Mouse (Mus musculus): ENCODE results near the gene Gltpd2. TPM values are rescaled to one million over a fixed set of nuclear protein-coding genes. Genes with fewer than 3 reads are reported as not detected.

The Gltpd2 gene
- total and polyA plus RNA-seq, 3 experiments, result not detected

DNA sequence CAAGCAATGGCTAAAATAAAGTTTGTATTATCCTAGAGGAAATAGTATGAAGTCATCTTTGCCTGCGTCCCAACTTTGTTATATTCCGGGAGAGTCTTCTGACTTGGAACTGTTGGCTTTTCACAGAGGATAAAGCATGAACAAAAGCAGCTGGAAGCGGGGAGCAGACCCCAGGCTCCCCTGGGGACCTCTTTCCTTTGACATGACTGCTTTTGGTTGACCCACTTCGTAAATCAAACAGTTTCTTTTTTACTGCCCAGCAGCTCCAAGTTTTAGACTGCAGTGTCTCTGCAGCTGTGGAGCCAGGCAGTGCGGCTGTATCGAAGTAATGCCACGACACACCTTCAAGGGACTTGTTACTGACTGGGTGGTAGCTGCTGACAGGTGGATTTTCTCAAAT, 47.6 kb downstream of the Gltpd2 start:
- intact Hi-C loops (cut with DNase I), result loop anchor here (1.0 kb wide), 1 partner anchor 14 kb away; no protein-coding TSS in a partner anchor
- peaks cover 8% of the 10 kb centered on the region for H3K79me2 ChIP-seq (replicated peaks; ENCODE audit: control insufficient read depth, insufficient read depth, low read length)
- no peak for TF ChIP-seq CTCF (IDR thresholded peaks at IDR 0.05)
- TF ChIP-seq POLR2A (IDR thresholded peaks at IDR 0.05; ENCODE audit: insufficient read depth, low read depth, low read length), result no peak
- TF ChIP-seq EP300 (IDR thresholded peaks at IDR 0.05; ENCODE audit: insufficient read depth, low read depth, low read length), result no peak
- H3K36me3 ChIP-seq (ENCODE audit: control insufficient read depth, insufficient read depth, low read length), result no peaks in the 10 kb centered on the region
- H3K4me3 ChIP-seq, result no peak overlapping the region
- no peak for DNase-seq
- H3K9ac ChIP-seq (ENCODE audit: low read depth, low read length), result no peak overlapping the region
- WGBS, result 54% methylated on average over 7 of the region's 7 CpGs
- no peak overlapping the region for H3K27ac ChIP-seq
- H3K27me3 ChIP-seq (ENCODE audit: control insufficient read depth, insufficient read depth, low read length), result no peaks in the 10 kb centered on the region
- H3K4me1 ChIP-seq (ENCODE audit: control insufficient read depth, insufficient read depth, low read length), result peaks cover 11% of the 10 kb centered on the region

Other genes with a start within 250 kb of the Gltpd2 start
- gene Alox12e, start 196.6 kb upstream of the Gltpd2 start, total RNA-seq (2021), result under 1 TPM in 1 of 2 experiments, not detected in 1; 0.16 TPM
- 0.10 TPM in 1 of 2 replicates, not detected in the other for gene Alox12e, start 196.6 kb upstream of the Gltpd2 start, polyA plus RNA-seq (2012; rRNA removed)
- 10 to 100 TPM in 1 of 2 experiments, 1 to 10 TPM in 1; 5.5 to 13.7 TPM for gene Alox15, start 167.2 kb upstream of the Gltpd2 start, total RNA-seq (2021)
- gene Alox15, start 167.2 kb upstream of the Gltpd2 start, polyA plus RNA-seq (2012; rRNA removed), result 1.5 and 2.9 TPM in 2 replicates
- 10 to 100 TPM; 17.0 to 20.7 TPM for gene Pelp1, start 109.2 kb upstream of the Gltpd2 start, total RNA-seq (2021)
- gene Pelp1, start 109.2 kb upstream of the Gltpd2 start, polyA plus RNA-seq (2012; rRNA removed), result 12.4 and 13.0 TPM in 2 replicates
- gene Arrb2, start 86.6 kb upstream of the Gltpd2 start, total RNA-seq (2021), result 10 to 100 TPM; 10.2 to 10.8 TPM
- 23.6 and 27.6 TPM in 2 replicates for gene Arrb2, start 86.6 kb upstream of the Gltpd2 start, polyA plus RNA-seq (2012; rRNA removed)
- 1 to 10 TPM; 6.6 to 6.7 TPM for gene Med11, start 67.3 kb upstream of the Gltpd2 start, total RNA-seq (2021)
- gene Med11, start 67.3 kb upstream of the Gltpd2 start, polyA plus RNA-seq (2012; rRNA removed), result 7.8 and 9.7 TPM in 2 replicates
- 1 to 10 TPM; 1.3 to 2.9 TPM for gene Zmynd15, start 59.8 kb upstream of the Gltpd2 start, total RNA-seq (2021)
- 3.2 and 3.8 TPM in 2 replicates for gene Zmynd15, start 59.8 kb upstream of the Gltpd2 start, polyA plus RNA-seq (2012; rRNA removed)
- gene Cxcl16, start 59.2 kb upstream of the Gltpd2 start, total RNA-seq (2021), result 1 to 10 TPM; 7.9 to 8.8 TPM
- gene Cxcl16, start 59.2 kb upstream of the Gltpd2 start, polyA plus RNA-seq (2012; rRNA removed), result 17.6 and 20.6 TPM in 2 replicates
- 1 to 10 TPM; 1.2 to 1.3 TPM for gene Tm4sf5, start 14.0 kb upstream of the Gltpd2 start, total RNA-seq (2021)
- 1.5 and 2.1 TPM in 2 replicates for gene Tm4sf5, start 14.0 kb upstream of the Gltpd2 start, polyA plus RNA-seq (2012; rRNA removed)
- gene Vmo1, start 4.6 kb upstream of the Gltpd2 start, total RNA-seq (2021), result not detected
- not detected in 2 replicates for gene Vmo1, start 4.6 kb upstream of the Gltpd2 start, polyA plus RNA-seq (2012; rRNA removed)
- 100 to 1,000 TPM; 204 to 231 TPM for gene Psmb6, start 6.2 kb downstream of the Gltpd2 start, total RNA-seq (2021)
- 296 and 367 TPM in 2 replicates for gene Psmb6, start 6.2 kb downstream of the Gltpd2 start, polyA plus RNA-seq (2012; rRNA removed)
- gene Gm40193, start 13.7 kb downstream of the Gltpd2 start, total RNA-seq (2021), result not detected
- not detected in 2 replicates for gene Gm40193, start 13.7 kb downstream of the Gltpd2 start, polyA plus RNA-seq (2012; rRNA removed)
- gene Pld2, start 20.9 kb downstream of the Gltpd2 start, total RNA-seq (2021), result 1 to 10 TPM; 4.3 to 5.8 TPM
- 15.1 and 21.0 TPM in 2 replicates for gene Pld2, start 20.9 kb downstream of the Gltpd2 start, polyA plus RNA-seq (2012; rRNA removed)
- 10 to 100 TPM; 41.3 to 46.8 TPM for gene Mink1, start 43.7 kb downstream of the Gltpd2 start, total RNA-seq (2021)
- gene Mink1, start 43.7 kb downstream of the Gltpd2 start, polyA plus RNA-seq (2012; rRNA removed), result 40.8 and 49.6 TPM in 2 replicates
- gene 4930544D05Rik, start 96.7 kb downstream of the Gltpd2 start, total RNA-seq (2021), result not detected
- gene 4930544D05Rik, start 96.7 kb downstream of the Gltpd2 start, polyA plus RNA-seq (2012; rRNA removed), result 0.31 TPM in 1 of 2 replicates, not detected in the other
- gene Chrne, start 100.0 kb downstream of the Gltpd2 start, total RNA-seq (2021), result not detected
- not detected in 2 replicates for gene Chrne, start 100.0 kb downstream of the Gltpd2 start, polyA plus RNA-seq (2012; rRNA removed)
- under 1 TPM; 0.34 to 0.98 TPM for gene Gp1ba, start 119.9 kb downstream of the Gltpd2 start, total RNA-seq (2021)
- gene Gp1ba, start 119.9 kb downstream of the Gltpd2 start, polyA plus RNA-seq (2012; rRNA removed), result 0.29 and 0.59 TPM in 2 replicates
- 10 to 100 TPM; 50.8 to 58.7 TPM for gene Rnf167, start 128.0 kb downstream of the Gltpd2 start, total RNA-seq (2021)
- gene Rnf167, start 128.0 kb downstream of the Gltpd2 start, polyA plus RNA-seq (2012; rRNA removed), result 65.0 and 80.9 TPM in 2 replicates
- 100 to 1,000 TPM; 532 to 626 TPM for gene Slc25a11, start 128.3 kb downstream of the Gltpd2 start, total RNA-seq (2021)
- 632 and 932 TPM in 2 replicates for gene Slc25a11, start 128.3 kb downstream of the Gltpd2 start, polyA plus RNA-seq (2012; rRNA removed)
- gene Pfn1, start 135.4 kb downstream of the Gltpd2 start, total RNA-seq (2021), result 100 to 1,000 TPM; 270 to 280 TPM
- gene Pfn1, start 135.4 kb downstream of the Gltpd2 start, polyA plus RNA-seq (2012; rRNA removed), result 439 and 479 TPM in 2 replicates
- gene Eno3, start 138.0 kb downstream of the Gltpd2 start, total RNA-seq (2021), result 1,000 to 10,000 TPM; 1,523 to 1,659 TPM
- gene Eno3, start 138.0 kb downstream of the Gltpd2 start, polyA plus RNA-seq (2012; rRNA removed), result 1,222 and 1,919 TPM in 2 replicates
- 10 to 100 TPM; 82.8 to 99.4 TPM for gene Spag7, start 150.2 kb downstream of the Gltpd2 start, total RNA-seq (2021)
- gene Spag7, start 150.2 kb downstream of the Gltpd2 start, polyA plus RNA-seq (2012; rRNA removed), result 72.9 and 87.8 TPM in 2 replicates
- gene Camta2, start 168.9 kb downstream of the Gltpd2 start, total RNA-seq (2021), result 10 to 100 TPM; 37.8 to 37.9 TPM
- 27.6 and 32.5 TPM in 2 replicates for gene Camta2, start 168.9 kb downstream of the Gltpd2 start, polyA plus RNA-seq (2012; rRNA removed)
- gene Inca1, start 181.0 kb downstream of the Gltpd2 start, total RNA-seq (2021), result 1 to 10 TPM; 6.3 to 6.9 TPM
- gene Inca1, start 181.0 kb downstream of the Gltpd2 start, polyA plus RNA-seq (2012; rRNA removed), result 4.6 and 5.4 TPM in 2 replicates
- gene Kif1c, start 181.4 kb downstream of the Gltpd2 start, total RNA-seq (2021), result 100 to 1,000 TPM; 477 to 524 TPM
- 153 and 228 TPM in 2 replicates for gene Kif1c, start 181.4 kb downstream of the Gltpd2 start, polyA plus RNA-seq (2012; rRNA removed)
- 1 to 10 TPM; 7.5 to 8.5 TPM for gene Zfp3, start 245.0 kb downstream of the Gltpd2 start, total RNA-seq (2021)
- 1.5 and 3.5 TPM in 2 replicates for gene Zfp3, start 245.0 kb downstream of the Gltpd2 start, polyA plus RNA-seq (2012; rRNA removed)

All from heart, adult 2 months (tissue).